Mouse (Mus musculus) midbrain, embryonic 11.5 days (tissue): ENCODE data around the gene Tomm40l. TPM values are rescaled to one million over a fixed set of nuclear protein-coding genes. Genes with fewer than 3 reads are reported as not detected.

Source experiments
- ATAC-seq: fragments of 200-750 bp; cut with Nextera tagmentation; 2 replicates; pipeline ENCODE4 v1.8.0; 2017; ENCODE audit warnings: moderate TSS enrichment, moderate library complexity; ENCODE audit not compliant: low FRiP score
- DNase-seq: peaks from one replicate; pipeline ENCODE4 v3.0.0; 2015; ENCODE audit warnings: low spot score; ENCODE audit errors: missing footprints
- H3K27ac ChIP-seq: fragments of 300-500 bp; sonication (generic); 2 replicates; pipeline ENCODE4 v1.5.1; 2014; ENCODE audit warnings: low read depth, low read length
- H3K27me3 ChIP-seq: fragments of 300-500 bp; sonication (generic); 2 replicates; pipeline ENCODE4 v1.6.1; 2014; ENCODE audit warnings: mild to moderate bottlenecking, low read length, moderate library complexity, mixed read lengths; ENCODE audit not compliant: control insufficient read depth, insufficient read depth
- H3K36me3 ChIP-seq: fragments of 300-500 bp; sonication (generic); 2 replicates; pipeline ENCODE4 v1.6.1; 2014; ENCODE audit warnings: mild to moderate bottlenecking, low read length, moderate library complexity, mixed read lengths; ENCODE audit not compliant: control insufficient read depth, insufficient read depth
- H3K4me1 ChIP-seq: fragments of 300-500 bp; sonication (generic); 2 replicates; pipeline ENCODE4 v1.6.1; 2014; ENCODE audit warnings: low read length; ENCODE audit not compliant: control insufficient read depth, insufficient read depth
- H3K4me2 ChIP-seq: fragments of 300-500 bp; sonication (generic); 2 replicates; pipeline ENCODE4 v1.6.1; 2014; ENCODE audit warnings: mild to moderate bottlenecking, moderate library complexity
- H3K4me3 ChIP-seq: fragments of 300-500 bp; sonication (generic); 2 replicates; pipeline ENCODE4 v1.5.1; 2014; ENCODE audit warnings: low read depth, low read length
- H3K9ac ChIP-seq: fragments of 300-500 bp; sonication (generic); 2 replicates; pipeline ENCODE4 v1.6.1; 2014; ENCODE audit warnings: low read length
- H3K9me3 ChIP-seq: fragments of 300-500 bp; sonication (generic); 2 replicates; pipeline ENCODE4 v1.6.1; 2016; ENCODE audit warnings: low read length; ENCODE audit not compliant: control insufficient read depth
- WGBS: fragments of 180-500 bp; shearing (Covaris S2); extraction: QIAGEN DNeasy Blood & Tissue Kit; methylation state at CpG from one replicate; pipeline ENCODE4 v1.1.7; 2014; 5-methylcytosine and 5-hydroxymethylcytosine counted together
- polyA plus RNA-seq: library from polyadenylated mRNA; unstranded; fragments of >200 nt; fragmentation: Nextera tagmentation; extraction: Ambion mirVana; gene quantifications from 2 replicates; pipeline ENCODE4 v1.2.1, GENCODE M21; 2014

Tomm40l gene
- 24.0 and 24.7 TPM in 2 replicates for polyA plus RNA-seq

- ATAC-seq (peak; percentile 97), DNase-seq (peak; percentile 98)
- Histone ChIP-seq H3K4me1 (peaks cover 11% of the 10 kb centered on the region), H3K4me2 (peak within 1 kb of the TSS; percentile 85), H3K9ac (peak within 1 kb of the TSS; percentile 53), H3K4me3 (peak within 1 kb of the TSS; percentile 46), H3K9me3 (no peaks in the 10 kb centered on the region), H3K27ac (peak within 1 kb of the TSS; percentile 49), H3K36me3 (peaks cover 5% of the 10 kb centered on the region; the same call in 1 of the 2 replicates), H3K27me3 (no peaks in the 10 kb centered on the region)
- 4% methylated on average over 28 of the region's 28 CpGs for WGBS
Measured at GRCm38 (mm10) chr1:171222238-171223155, at the start of gene Tomm40l. TSS of gene Tomm40l (minus strand) at chr1:171222514.

GRCm38 (mm10) chr1:171272086-171272485 is 49.8 kb upstream of the Tomm40l start:
- H3K27me3 ChIP-seq = no peaks in the 10 kb centered on the region
- no peak for ATAC-seq
- H3K9ac ChIP-seq = no peak overlapping the region
- 89% methylated on average over 3 of the region's 3 CpGs for WGBS
- no peak for DNase-seq
- H3K4me1 ChIP-seq = peaks cover 10% of the 10 kb centered on the region
- no peak overlapping the region for H3K4me2 ChIP-seq
- H3K27ac ChIP-seq = no peak overlapping the region
- peaks cover 11% of the 10 kb centered on the region for H3K36me3 ChIP-seq
- no peaks in the 10 kb centered on the region for H3K9me3 ChIP-seq
- no peak overlapping the region for H3K4me3 ChIP-seq

- Histone ChIP-seq H3K4me1 (peaks cover 10% of the 10 kb centered on the region), H3K4me3 (no peak overlapping the region), H3K9me3 (no peaks in the 10 kb centered on the region), H3K27ac (no peak overlapping the region), H3K9ac (no peak overlapping the region), H3K4me2 (no peak overlapping the region), H3K36me3 (peaks cover 11% of the 10 kb centered on the region), H3K27me3 (no peaks in the 10 kb centered on the region)
- WGBS = 79% methylated on average over 10 of the region's 10 CpGs
- no peak for DNase-seq
- ATAC-seq = no peak
Measured at GRCm38 (mm10) chr1:171271622-171272021, 49.3 kb upstream of the Tomm40l start.

- ATAC-seq (no peak), DNase-seq (no peak)
- peaks cover 10% of the 10 kb centered on the region for H3K4me1 ChIP-seq
- H3K9me3 ChIP-seq = no peaks in the 10 kb centered on the region
- H3K36me3 ChIP-seq = peaks cover 11% of the 10 kb centered on the region
- 60% methylated on average over 9 of the region's 9 CpGs for WGBS
- H3K27me3 ChIP-seq = no peaks in the 10 kb centered on the region
- H3K9ac ChIP-seq = peak overlapping the region; percentile 78; the same call in 1 of the 2 replicates
- no peak overlapping the region for H3K27ac ChIP-seq
- peak overlapping the region; percentile 74 for H3K4me3 ChIP-seq
- H3K4me2 ChIP-seq = peak overlapping the region; percentile 97
Measured at GRCm38 (mm10) chr1:171271196-171271595, 48.9 kb upstream of the Tomm40l start.

GRCm38 (mm10) chr1:171270573-171270900 is 48.2 kb upstream of the Tomm40l start:
- peak overlapping the region; percentile 74 for H3K4me3 ChIP-seq
- no peaks in the 10 kb centered on the region for H3K27me3 ChIP-seq
- 1% methylated on average over 18 of the region's 19 CpGs for WGBS
- H3K27ac ChIP-seq = no peak overlapping the region
- H3K9me3 ChIP-seq = no peaks in the 10 kb centered on the region
- peaks cover 9% of the 10 kb centered on the region for H3K36me3 ChIP-seq
- DNase-seq (no peak), ATAC-seq (peak; percentile 77)
- H3K4me2 ChIP-seq = peak overlapping the region; percentile 97
- peaks cover 10% of the 10 kb centered on the region for H3K4me1 ChIP-seq
- H3K9ac ChIP-seq = peak overlapping the region; percentile 78

- H3K4me1 ChIP-seq = peaks cover 10% of the 10 kb centered on the region
- peaks cover 5% of the 10 kb centered on the region for H3K36me3 ChIP-seq
- ATAC-seq (peak; percentile 96), DNase-seq (peak; percentile 100)
- no peak within 1 kb of the TSS for H3K27ac ChIP-seq
- 4% methylated on average over 36 of the region's 36 CpGs for WGBS
- no peaks in the 10 kb centered on the region for H3K27me3 ChIP-seq
- H3K9ac ChIP-seq = peak within 1 kb of the TSS; percentile 78
- no peaks in the 10 kb centered on the region for H3K9me3 ChIP-seq
- H3K4me2 ChIP-seq = peak within 1 kb of the TSS; percentile 97
- peak within 1 kb of the TSS; percentile 74 for H3K4me3 ChIP-seq
Measured at GRCm38 (mm10) chr1:171269848-171270572, 47.7 kb upstream of the Tomm40l start, which contains the start of gene B4galt3. TSS of gene B4galt3 (plus strand) at chr1:171270328.

GRCm38 (mm10) chr1:171268341-171268740 is 46.0 kb upstream of the Tomm40l start:
- WGBS = 47% methylated on average over 1 of the region's 1 CpGs
- H3K36me3 ChIP-seq = no peaks in the 10 kb centered on the region; the same call in 1 of the 2 replicates
- H3K4me3 ChIP-seq = no peak overlapping the region
- H3K9me3 ChIP-seq = no peaks in the 10 kb centered on the region
- no peak overlapping the region for H3K9ac ChIP-seq
- no peaks in the 10 kb centered on the region for H3K27me3 ChIP-seq
- no peak for DNase-seq
- peaks cover 12% of the 10 kb centered on the region for H3K4me1 ChIP-seq
- H3K27ac ChIP-seq = no peak overlapping the region
- H3K4me2 ChIP-seq = no peak overlapping the region
- no peak for ATAC-seq

GRCm38 (mm10) chr1:171265971-171266744 is 43.8 kb upstream of the Tomm40l start:
- Histone ChIP-seq H3K27me3 (no peaks in the 10 kb centered on the region), H3K4me1 (peaks cover 15% of the 10 kb centered on the region), H3K4me3 (no peak overlapping the region), H3K9me3 (no peaks in the 10 kb centered on the region), H3K36me3 (no peaks in the 10 kb centered on the region), H3K27ac (no peak overlapping the region), H3K9ac (no peak overlapping the region), H3K4me2 (no peak overlapping the region)
- 77% methylated on average over 4 of the region's 4 CpGs for WGBS
- DNase-seq (no peak), ATAC-seq (no peak)
